Mouse (Mus musculus) ES-Bruce4 (cell line): Measurements from ENCODE around the gene Scamp5. TPM values are rescaled to one million over a fixed set of nuclear protein-coding genes. Genes with fewer than 3 reads are reported as not detected.

Source experiments
- H3K27ac ChIP-seq: 2 replicates; pipeline ENCODE4 v1.5.1; 2012; ENCODE audit warnings: low read length, inconsistent platforms; ENCODE audit not compliant: insufficient read depth
- H3K27me3 ChIP-seq: 2 replicates; pipeline ENCODE4 v1.6.1; 2012; ENCODE audit warnings: mild to moderate bottlenecking, low read length, inconsistent platforms; ENCODE audit not compliant: control insufficient read depth, poor library complexity, insufficient read depth, severe bottlenecking
- H3K36me3 ChIP-seq: 2 replicates; pipeline ENCODE4 v1.6.1; 2012; ENCODE audit warnings: inconsistent platforms, mild to moderate bottlenecking, low read length, moderate library complexity; ENCODE audit not compliant: control insufficient read depth, poor library complexity, insufficient read depth, severe bottlenecking
- H3K4me1 ChIP-seq: one replicate; pipeline ENCODE4 v1.8.1; 2011; ENCODE audit warnings: low read length; ENCODE audit not compliant: control insufficient read depth, insufficient read depth
- H3K4me3 ChIP-seq: 2 replicates; pipeline ENCODE4 v1.5.1; 2011; ENCODE audit warnings: low read depth, mild to moderate bottlenecking, low read length
- H3K9ac ChIP-seq: 2 replicates; pipeline ENCODE4 v1.6.1; 2012; ENCODE audit warnings: low read depth, mild to moderate bottlenecking, inconsistent platforms; ENCODE audit not compliant: poor library complexity, severe bottlenecking
- H3K9me3 ChIP-seq: replicated peaks from 2 replicates; pipeline ENCODE4 v1.6.1; 2012; ENCODE audit warnings: mild to moderate bottlenecking, low read length, inconsistent platforms; ENCODE audit not compliant: control insufficient read depth, poor library complexity, insufficient read depth, severe bottlenecking
- CTCF ChIP-seq: IDR thresholded peaks from one replicate; pipeline ENCODE4 v1.8.1; 2011; ENCODE audit warnings: low read depth, low read length
- EP300 ChIP-seq: IDR thresholded peaks from 2 replicates; pipeline ENCODE4 v1.6.1; 2011; ENCODE audit warnings: low read depth, low read length; ENCODE audit not compliant: insufficient read depth
- POLR2A ChIP-seq: IDR thresholded peaks from one replicate; pipeline ENCODE4 v1.8.1; 2011; ENCODE audit warnings: low read length; ENCODE audit not compliant: insufficient read depth
- polyA plus RNA-seq: library from polyadenylated mRNA; stranded (reverse); fragments of >200 nt; gene quantifications from 2 replicates; pipeline ENCODE4 v1.2.4, GENCODE M21; 2011; ENCODE audit warnings: low read depth; ENCODE audit not compliant: missing spikeins, insufficient read depth, insufficient read length

Gene Scamp5
- polyA plus RNA-seq, 1 experiment, result 31.1 TPM

- H3K36me3 ChIP-seq, result no peaks in the 10 kb centered on the region
- H3K9ac ChIP-seq, result no peak overlapping the region
- no peaks in the 10 kb centered on the region for H3K27me3 ChIP-seq
- no peak for TF ChIP-seq EP300
- TF ChIP-seq POLR2A, result no peak
- TF ChIP-seq CTCF, result no peak
- H3K4me1 ChIP-seq, result no peaks in the 10 kb centered on the region
- H3K9me3 ChIP-seq, result no peaks in the 10 kb centered on the region
- no peak overlapping the region for H3K4me3 ChIP-seq
- H3K27ac ChIP-seq, result no peak overlapping the region
Observed at GRCm38 (mm10) chr9:57420321-57421120, 47.3 kb downstream of the Scamp5 start.

DNA sequence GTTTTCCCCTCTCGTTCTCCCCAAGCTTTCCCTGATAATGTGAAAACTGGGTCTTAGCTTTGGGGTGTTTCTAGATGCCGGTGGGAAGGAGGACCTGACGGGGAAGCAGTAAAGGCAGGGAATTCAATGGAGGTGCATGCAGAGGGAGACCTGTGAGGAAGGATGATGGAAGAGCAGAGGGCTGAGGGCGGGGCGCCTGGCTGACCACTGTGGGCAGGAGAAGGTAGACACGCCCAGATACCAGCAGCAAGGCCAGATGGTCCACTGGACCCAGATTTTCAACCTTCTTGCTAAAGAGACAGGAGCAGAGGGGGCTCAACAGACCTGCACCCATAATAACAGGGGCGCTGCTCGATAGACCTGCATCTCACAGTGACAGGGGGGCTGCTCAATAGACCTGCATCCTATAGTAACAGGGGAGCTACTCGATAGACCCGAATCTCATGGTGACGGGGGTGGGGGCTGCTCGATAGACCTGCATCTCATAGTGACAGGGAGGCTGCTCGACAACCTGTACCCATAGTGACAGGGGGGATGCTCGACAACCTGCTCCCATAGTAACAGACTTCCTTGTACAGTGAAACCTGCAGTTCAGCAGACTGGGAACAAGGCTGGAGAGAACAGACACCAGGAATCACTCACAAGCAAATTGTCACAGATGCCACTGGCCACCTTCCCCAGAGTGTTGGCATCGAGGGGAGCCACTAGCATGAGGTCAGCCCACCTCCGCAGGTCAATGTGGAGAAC, 48.2 kb downstream of the Scamp5 start:
- Histone ChIP-seq H3K27ac (no peak overlapping the region), H3K36me3 (no peaks in the 10 kb centered on the region), H3K27me3 (no peaks in the 10 kb centered on the region), H3K9me3 (no peaks in the 10 kb centered on the region), H3K4me1 (no peaks in the 10 kb centered on the region), H3K9ac (no peak overlapping the region), H3K4me3 (no peak overlapping the region)
- TF ChIP-seq EP300 (no peak), CTCF (no peak), POLR2A (no peak)

- no peak overlapping the region for H3K4me3 ChIP-seq
- no peaks in the 10 kb centered on the region for H3K36me3 ChIP-seq
- no peak overlapping the region for H3K27ac ChIP-seq
- no peaks in the 10 kb centered on the region for H3K27me3 ChIP-seq
- H3K9me3 ChIP-seq, result no peaks in the 10 kb centered on the region
- no peaks in the 10 kb centered on the region for H3K4me1 ChIP-seq
- no peak overlapping the region for H3K9ac ChIP-seq
- TF ChIP-seq POLR2A (no peak), CTCF (no peak), EP300 (no peak)
Observed at GRCm38 (mm10) chr9:57417341-57417740, 50.5 kb downstream of the Scamp5 start.

GRCm38 (mm10) chr9:57407120-57407905, 60.5 kb downstream of the Scamp5 start:
- peaks cover 8% of the 10 kb centered on the region; the same call in 1 of the 2 replicates for H3K9me3 ChIP-seq
- H3K4me3 ChIP-seq, result no peak overlapping the region
- no peaks in the 10 kb centered on the region for H3K27me3 ChIP-seq
- TF ChIP-seq CTCF (no peak), POLR2A (no peak), EP300 (no peak)
- no peaks in the 10 kb centered on the region for H3K36me3 ChIP-seq
- no peak overlapping the region for H3K27ac ChIP-seq
- H3K4me1 ChIP-seq, result no peaks in the 10 kb centered on the region
- no peak overlapping the region for H3K9ac ChIP-seq

GRCm38 (mm10) chr9:57406395-57406794, 61.5 kb downstream of the Scamp5 start:
- Histone ChIP-seq H3K36me3 (no peaks in the 10 kb centered on the region), H3K9me3 (peaks cover 8% of the 10 kb centered on the region; the same call in 1 of the 2 replicates), H3K4me3 (no peak overlapping the region), H3K27me3 (no peaks in the 10 kb centered on the region), H3K9ac (no peak overlapping the region), H3K4me1 (no peaks in the 10 kb centered on the region), H3K27ac (no peak overlapping the region)
- no peak for TF ChIP-seq EP300

- Histone ChIP-seq H3K36me3 (no peaks in the 10 kb centered on the region), H3K27me3 (no peaks in the 10 kb centered on the region), H3K9ac (no peak overlapping the region), H3K9me3 (peaks cover 18% of the 10 kb centered on the region), H3K4me3 (no peak overlapping the region), H3K4me1 (no peaks in the 10 kb centered on the region), H3K27ac (no peak overlapping the region)
- no peak for TF ChIP-seq CTCF
- no peak for TF ChIP-seq POLR2A
Observed at GRCm38 (mm10) chr9:57404036-57404435, 63.8 kb downstream of the Scamp5 start.
